Mouse (Mus musculus): Measurements from ENCODE around the gene Sh2b3. TPM values are rescaled to one million over a fixed set of nuclear protein-coding genes. Genes with fewer than 3 reads are reported as not detected.
A peak's percentile ranks its signal among the peaks of the same experiment; 100 is the strongest.

Sh2b3 gene
- polyA plus RNA-seq, 1 experiment from 2014 or later, result 36.0 TPM

DNA sequence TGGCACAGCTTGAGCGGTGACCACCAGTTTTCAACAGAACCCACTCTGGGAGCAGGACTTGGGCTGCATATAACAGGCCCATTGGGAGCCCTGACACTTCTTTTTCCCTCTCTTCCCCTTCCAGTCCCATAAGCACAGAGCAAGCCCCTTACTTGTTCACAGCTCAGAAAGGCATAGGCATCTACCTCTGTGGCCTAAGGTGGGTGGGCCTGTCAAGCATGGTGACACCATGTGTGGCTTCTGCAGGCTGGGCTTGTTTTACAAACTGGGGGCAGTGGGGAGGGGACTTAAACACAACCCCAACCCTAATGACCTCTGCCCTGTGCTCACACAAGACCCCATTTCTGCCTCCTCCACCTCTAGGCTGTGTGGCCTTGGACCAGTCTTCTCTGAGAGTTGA is 13.8 kb downstream of the Sh2b3 start:
- 75% methylated on average over 1 of the region's 1 CpGs for WGBS (ENCODE audit: missing documents)
- H3K4me3 ChIP-seq (ENCODE audit: inconsistent target), result no peak overlapping the region
- H3K79me2 ChIP-seq (ENCODE audit: inconsistent target), result peaks cover 98% of the 10 kb centered on the region
- H3K27ac ChIP-seq, result peak overlapping the region; percentile 62
- peaks cover 64% of the 10 kb centered on the region for H3K36me3 ChIP-seq (ENCODE audit: inconsistent target)

GRCm38 (mm10) chr5:121822786-121823505 is 14.5 kb downstream of the Sh2b3 start:
- Histone ChIP-seq H3K27ac (peak overlapping the region; percentile 62; the same call in 1 of the 2 replicates), H3K36me3 (ENCODE audit: inconsistent target) (peaks cover 69% of the 10 kb centered on the region), H3K79me2 (ENCODE audit: inconsistent target) (peaks cover 100% of the 10 kb centered on the region), H3K4me3 (ENCODE audit: inconsistent target) (no peak overlapping the region)
- 67% methylated on average over 7 of the region's 7 CpGs for WGBS (ENCODE audit: missing documents)

DNA sequence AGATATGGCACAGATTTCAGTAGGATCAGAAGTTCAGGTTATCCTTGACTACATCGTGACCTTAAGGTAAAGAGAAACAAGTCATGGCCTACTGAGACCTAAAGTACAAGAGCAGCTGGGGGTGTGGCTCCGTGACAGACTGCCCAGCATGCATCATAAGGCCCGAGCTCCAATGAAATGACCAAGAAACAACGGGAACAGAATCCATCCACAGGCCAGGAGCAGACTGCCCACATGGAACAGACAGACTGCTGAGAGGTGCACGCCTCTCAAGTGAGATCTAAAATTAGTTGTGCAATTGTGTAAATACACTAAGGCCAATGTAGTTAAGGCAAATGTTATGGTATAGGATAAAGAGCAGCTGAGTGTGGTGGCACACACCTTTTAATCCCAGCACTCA is 15.9 kb downstream of the Sh2b3 start:
- H3K36me3 ChIP-seq (ENCODE audit: inconsistent target), result peaks cover 69% of the 10 kb centered on the region
- no peak overlapping the region for H3K4me3 ChIP-seq (ENCODE audit: inconsistent target)
- H3K27ac ChIP-seq, result no peak overlapping the region
- H3K79me2 ChIP-seq (ENCODE audit: inconsistent target), result peaks cover 99% of the 10 kb centered on the region
- 84% methylated on average over 4 of the region's 5 CpGs for WGBS (ENCODE audit: missing documents)

GRCm38 (mm10) chr5:121821116-121821515 is 16.3 kb downstream of the Sh2b3 start:
- WGBS (ENCODE audit: missing documents), result 79% methylated on average over 5 of the region's 5 CpGs
- no peak overlapping the region for H3K27ac ChIP-seq
- no peak overlapping the region for H3K4me3 ChIP-seq (ENCODE audit: inconsistent target)
- peaks cover 95% of the 10 kb centered on the region for H3K79me2 ChIP-seq (ENCODE audit: inconsistent target)
- H3K36me3 ChIP-seq (ENCODE audit: inconsistent target), result peaks cover 69% of the 10 kb centered on the region

GRCm38 (mm10) chr5:121820657-121821056 is 16.8 kb downstream of the Sh2b3 start:
- 68% methylated on average over 3 of the region's 3 CpGs for WGBS (ENCODE audit: missing documents)
- Histone ChIP-seq H3K4me3 (ENCODE audit: inconsistent target) (no peak overlapping the region), H3K79me2 (ENCODE audit: inconsistent target) (peaks cover 90% of the 10 kb centered on the region), H3K36me3 (ENCODE audit: inconsistent target) (peaks cover 68% of the 10 kb centered on the region), H3K27ac (no peak overlapping the region)

GRCm38 (mm10) chr5:121820161-121820560 is 17.3 kb downstream of the Sh2b3 start:
- Histone ChIP-seq H3K79me2 (ENCODE audit: inconsistent target) (peaks cover 85% of the 10 kb centered on the region), H3K27ac (no peak overlapping the region), H3K36me3 (ENCODE audit: inconsistent target) (peaks cover 63% of the 10 kb centered on the region), H3K4me3 (ENCODE audit: inconsistent target) (no peak overlapping the region)
- WGBS (ENCODE audit: missing documents), result 64% methylated on average over 2 of the region's 2 CpGs

GRCm38 (mm10) chr5:121819559-121819958 is 17.9 kb downstream of the Sh2b3 start:
- Histone ChIP-seq H3K79me2 (ENCODE audit: inconsistent target) (peaks cover 79% of the 10 kb centered on the region), H3K36me3 (ENCODE audit: inconsistent target) (peaks cover 64% of the 10 kb centered on the region), H3K27ac (no peak overlapping the region), H3K4me3 (ENCODE audit: inconsistent target) (no peak overlapping the region)
- 16% methylated on average over 5 of the region's 5 CpGs for WGBS (ENCODE audit: missing documents)

DNA sequence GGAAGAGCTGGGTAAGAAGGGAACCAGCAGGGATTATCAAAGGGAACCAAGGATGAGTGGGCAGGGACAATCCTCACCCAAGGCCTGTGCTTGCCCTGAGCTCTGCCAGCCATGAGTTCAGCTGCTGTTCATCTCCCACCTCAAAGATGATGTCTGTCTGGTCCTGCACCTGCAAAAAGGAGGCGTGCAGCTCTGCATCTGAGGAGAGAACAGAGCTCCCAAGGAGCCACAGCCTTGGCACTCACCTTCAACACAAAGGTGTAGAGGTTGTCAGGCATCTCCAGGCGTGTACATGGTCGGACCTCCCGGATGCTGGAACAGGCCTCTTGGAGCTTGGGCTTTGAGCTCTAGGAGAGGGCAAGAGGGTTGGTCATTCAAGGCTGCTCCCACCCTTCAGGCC is 18.6 kb downstream of the Sh2b3 start:
- no peak overlapping the region for H3K4me3 ChIP-seq (ENCODE audit: inconsistent target)
- peaks cover 72% of the 10 kb centered on the region for H3K79me2 ChIP-seq (ENCODE audit: inconsistent target)
- H3K36me3 ChIP-seq (ENCODE audit: inconsistent target), result peaks cover 71% of the 10 kb centered on the region
- no peak overlapping the region for H3K27ac ChIP-seq
- 100% methylated on average over 1 of the region's 4 CpGs for WGBS (ENCODE audit: missing documents)

GRCm38 (mm10) chr5:121818401-121818800 is 19.0 kb downstream of the Sh2b3 start:
- H3K4me3 ChIP-seq (ENCODE audit: inconsistent target), result no peak overlapping the region
- no peak overlapping the region for H3K27ac ChIP-seq
- WGBS (ENCODE audit: missing documents), result 95% methylated on average over 4 of the region's 7 CpGs
- H3K79me2 ChIP-seq (ENCODE audit: inconsistent target), result peaks cover 68% of the 10 kb centered on the region
- peaks cover 73% of the 10 kb centered on the region for H3K36me3 ChIP-seq (ENCODE audit: inconsistent target)

DNA sequence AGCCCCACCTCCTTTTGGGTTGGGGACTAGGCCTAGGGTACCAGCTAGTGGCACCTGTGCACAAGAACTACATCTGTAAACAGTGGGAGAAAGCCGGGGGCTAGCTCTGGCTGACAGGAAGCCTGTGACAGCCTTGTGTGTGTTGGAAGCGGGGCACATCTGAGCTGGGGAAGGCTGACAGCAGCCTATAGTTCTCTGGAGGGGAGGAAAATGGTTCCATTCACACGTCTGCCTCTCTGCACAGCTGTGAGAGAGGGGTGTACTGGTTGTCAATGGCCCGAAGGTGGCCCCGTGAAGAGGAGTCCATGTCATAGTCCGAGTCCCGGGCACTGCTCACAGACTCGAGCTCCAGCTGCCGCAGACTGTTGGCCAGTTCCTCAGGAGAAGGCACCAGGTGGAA is 19.9 kb downstream of the Sh2b3 start:
- Histone ChIP-seq H3K79me2 (ENCODE audit: inconsistent target) (peaks cover 59% of the 10 kb centered on the region), H3K27ac (no peak overlapping the region), H3K36me3 (ENCODE audit: inconsistent target) (peaks cover 65% of the 10 kb centered on the region), H3K4me3 (ENCODE audit: inconsistent target) (no peak overlapping the region)
- 95% methylated on average over 9 of the region's 9 CpGs for WGBS (ENCODE audit: missing documents)

DNA sequence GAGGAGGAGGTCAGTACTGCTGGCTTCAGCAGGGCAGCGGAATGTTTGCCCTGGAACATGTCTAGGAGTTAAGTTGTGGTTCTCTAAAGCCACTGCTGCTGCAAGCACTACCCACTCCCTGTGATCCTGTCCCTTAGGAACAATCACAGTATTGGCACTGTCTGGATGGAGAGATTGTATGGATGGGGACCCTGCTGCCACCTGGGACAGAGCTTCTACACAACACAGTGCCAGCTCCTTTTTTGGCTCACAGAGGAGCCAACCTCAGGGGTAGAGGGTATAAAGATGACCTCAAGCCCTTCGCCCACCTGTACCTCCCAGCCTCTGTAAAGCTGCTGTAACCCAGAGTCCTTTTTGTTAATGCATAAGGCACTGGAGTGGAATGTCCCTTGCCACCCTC is 20.8 kb downstream of the Sh2b3 start:
- WGBS (ENCODE audit: missing documents), result 90% methylated on average over 2 of the region's 2 CpGs
- Histone ChIP-seq H3K4me3 (ENCODE audit: inconsistent target) (no peak overlapping the region), H3K27ac (no peak overlapping the region), H3K79me2 (ENCODE audit: inconsistent target) (peaks cover 50% of the 10 kb centered on the region), H3K36me3 (ENCODE audit: inconsistent target) (peaks cover 63% of the 10 kb centered on the region)

- H3K27ac ChIP-seq, result no peak overlapping the region
- H3K4me3 ChIP-seq (ENCODE audit: inconsistent target), result no peak overlapping the region
- peaks cover 58% of the 10 kb centered on the region for H3K36me3 ChIP-seq (ENCODE audit: inconsistent target)
- 93% methylated on average over 7 of the region's 8 CpGs for WGBS (ENCODE audit: missing documents)
- H3K79me2 ChIP-seq (ENCODE audit: inconsistent target), result peaks cover 43% of the 10 kb centered on the region
Observed at GRCm38 (mm10) chr5:121815867-121816380, 21.5 kb downstream of the Sh2b3 start.

GRCm38 (mm10) chr5:121815067-121815466 is 22.4 kb downstream of the Sh2b3 start:
- no peak overlapping the region for H3K4me3 ChIP-seq (ENCODE audit: inconsistent target)
- H3K27ac ChIP-seq, result no peak overlapping the region
- H3K79me2 ChIP-seq (ENCODE audit: inconsistent target), result peaks cover 34% of the 10 kb centered on the region
- peaks cover 58% of the 10 kb centered on the region for H3K36me3 ChIP-seq (ENCODE audit: inconsistent target)
- WGBS (ENCODE audit: missing documents), result 73% methylated on average over 3 of the region's 3 CpGs

- H3K36me3 ChIP-seq (ENCODE audit: inconsistent target), result peaks cover 51% of the 10 kb centered on the region
- no peak overlapping the region for H3K27ac ChIP-seq
- no peak overlapping the region for H3K4me3 ChIP-seq (ENCODE audit: inconsistent target)
- H3K79me2 ChIP-seq (ENCODE audit: inconsistent target), result peaks cover 21% of the 10 kb centered on the region; the same call in 1 of the 2 replicates
- 96% methylated on average over 10 of the region's 10 CpGs for WGBS (ENCODE audit: missing documents)
Observed at GRCm38 (mm10) chr5:121813744-121814143, 23.7 kb downstream of the Sh2b3 start.

- Histone ChIP-seq H3K4me3 (ENCODE audit: inconsistent target) (no peak overlapping the region), H3K79me2 (ENCODE audit: inconsistent target) (peaks cover 10% of the 10 kb centered on the region; the same call in 1 of the 2 replicates), H3K36me3 (ENCODE audit: inconsistent target) (peaks cover 40% of the 10 kb centered on the region), H3K27ac (peak overlapping the region; percentile 71)
- WGBS (ENCODE audit: missing documents), result 51% methylated on average over 7 of the region's 7 CpGs
Observed at GRCm38 (mm10) chr5:121812526-121813243, 24.8 kb downstream of the Sh2b3 start.

Measured in macrophage (primary cell).